Mouse (Mus musculus) megakaryocyte, embryonic 14.5 days (primary cell): Measurements from ENCODE around the gene Synrg. TPM values are rescaled to one million over a fixed set of nuclear protein-coding genes. Genes with fewer than 3 reads are reported as not detected.

ENCODE experiments used
- H3K27me3 ChIP-seq: replicated peaks from 2 replicates; pipeline ENCODE3; 2012; ENCODE audit warnings: inconsistent platforms
- H3K36me3 ChIP-seq: replicated peaks from 2 replicates; pipeline ENCODE3; 2012; ENCODE audit warnings: low read length, inconsistent platforms, mixed read lengths
- H3K4me1 ChIP-seq: 2 replicates; pipeline ENCODE4 v1.6.1; 2012; ENCODE audit warnings: inconsistent platforms
- H3K4me3 ChIP-seq: replicated peaks from 2 replicates; pipeline ENCODE3; 2012; ENCODE audit warnings: moderate library complexity, mild to moderate bottlenecking, inconsistent platforms
- H3K9me3 ChIP-seq: 2 replicates; pipeline ENCODE4 v1.6.1; 2012; ENCODE audit warnings: inconsistent platforms
- FLI1 ChIP-seq: IDR thresholded peaks from 2 replicates; pipeline ENCODE4 v1.6.1; 2012; ENCODE audit warnings: low read length, inconsistent platforms, mixed read lengths
- GATA1 ChIP-seq: IDR thresholded peaks from 3 replicates; pipeline ENCODE4 v1.6.1; 2012; ENCODE audit warnings: mixed read lengths, low read length, inconsistent platforms, borderline replicate concordance
- polyA plus RNA-seq: library from polyadenylated mRNA; stranded (reverse); fragments of >175 nt; gene quantifications from 2 replicates; pipeline ENCODE4 v1.2.3, GENCODE M21; 2012; ENCODE audit warnings: low replicate concordance; ENCODE audit not compliant: insufficient read depth

Gene Synrg
- polyA plus RNA-seq, 1 experiment = 2.2 TPM

DNA sequence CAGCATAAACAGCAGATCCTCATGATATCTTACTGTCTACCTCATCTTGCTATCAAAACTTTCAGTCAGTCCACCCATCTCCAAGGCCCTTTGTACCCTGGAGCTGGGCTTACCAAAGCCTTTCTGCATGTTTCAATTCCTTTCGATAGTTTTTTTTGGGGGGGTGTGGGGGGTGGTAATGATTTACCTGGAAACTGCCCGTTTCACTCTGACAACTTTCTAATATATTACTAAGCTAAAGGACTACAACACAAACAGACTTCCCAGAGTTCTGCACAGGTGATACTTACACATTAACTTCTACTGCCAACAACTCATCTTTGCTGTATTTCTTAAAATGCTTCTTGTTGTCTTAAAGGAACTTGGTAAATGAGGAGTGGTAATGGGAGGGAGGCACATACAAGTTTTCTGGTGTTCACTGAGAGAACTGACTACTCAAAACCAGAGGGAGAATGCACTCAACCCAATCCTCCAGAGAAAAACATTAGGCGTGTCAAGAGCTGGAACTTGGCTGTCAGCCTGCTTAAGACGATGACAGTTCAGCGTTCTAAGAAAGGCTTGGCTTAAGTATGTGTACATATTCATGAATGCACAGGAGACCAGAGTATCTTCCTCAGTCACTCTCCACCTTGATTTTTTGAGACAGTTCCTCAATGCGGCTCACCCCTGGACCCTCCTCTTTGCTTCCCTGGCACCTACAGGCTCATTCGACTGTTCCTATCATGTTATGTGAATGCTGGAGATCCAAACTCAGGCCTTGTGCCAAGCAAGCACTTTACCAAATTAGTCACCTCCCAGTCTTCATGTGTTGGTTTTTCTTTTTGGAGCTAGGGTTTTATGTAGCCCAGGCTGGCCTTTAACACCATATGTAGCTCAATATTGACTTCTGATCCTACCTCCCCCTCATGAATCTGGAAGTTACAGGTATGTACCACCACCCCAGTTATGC, 109.9 kb downstream of the Synrg start:
- Histone ChIP-seq H3K9me3 (no peaks in the 10 kb centered on the region), H3K4me3 (no peak overlapping the region), H3K36me3 (peaks cover 10% of the 10 kb centered on the region), H3K27me3 (peaks cover 26% of the 10 kb centered on the region), H3K4me1 (peaks cover 11% of the 10 kb centered on the region)
- TF ChIP-seq FLI1 (no peak), GATA1 (no peak)

DNA sequence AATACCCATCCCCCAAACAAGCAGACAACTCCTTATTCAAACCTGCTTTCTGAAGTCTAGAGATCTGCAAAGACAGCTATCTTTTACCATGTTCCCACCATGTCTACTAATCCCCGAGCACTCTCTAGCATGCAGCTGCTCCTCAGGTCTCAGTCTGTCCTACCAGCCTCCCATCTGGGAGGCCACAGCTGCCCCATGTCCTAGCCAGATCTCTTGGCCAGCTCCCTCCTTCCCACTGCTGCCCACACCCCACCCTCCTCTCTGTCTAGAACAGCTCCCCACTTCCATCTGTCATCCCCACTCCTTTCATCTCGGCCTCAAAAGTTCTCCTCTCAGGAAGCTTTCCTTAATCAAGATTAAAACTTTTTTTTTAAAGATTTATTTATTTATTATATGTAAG, 112.8 kb downstream of the Synrg start:
- Histone ChIP-seq H3K4me1 (peaks cover 17% of the 10 kb centered on the region), H3K9me3 (no peaks in the 10 kb centered on the region), H3K27me3 (peaks cover 13% of the 10 kb centered on the region), H3K4me3 (no peak overlapping the region), H3K36me3 (peaks cover 35% of the 10 kb centered on the region)
- no peak for TF ChIP-seq FLI1
- TF ChIP-seq GATA1 = no peak

DNA sequence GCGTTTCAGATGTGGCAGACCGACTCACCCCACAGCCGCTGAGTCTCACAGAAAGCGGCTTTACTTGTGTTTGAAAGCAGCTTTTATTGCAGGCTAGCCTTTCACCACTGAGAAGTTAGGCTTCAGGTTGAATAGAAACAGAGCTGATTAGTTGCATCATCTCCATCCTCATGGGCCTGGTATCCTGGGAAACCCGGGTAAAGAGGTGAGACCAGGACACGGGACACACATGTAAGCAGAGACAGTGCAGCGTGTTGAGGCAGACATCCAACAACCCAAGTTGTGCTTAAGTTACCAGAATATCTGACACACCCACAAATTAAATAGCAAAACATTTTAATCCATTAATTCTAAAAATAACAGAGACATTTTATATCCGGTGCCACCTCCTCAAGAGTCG, 114.4 kb downstream of the Synrg start:
- TF ChIP-seq FLI1 = no peak
- TF ChIP-seq GATA1 = no peak
- Histone ChIP-seq H3K9me3 (no peaks in the 10 kb centered on the region), H3K4me3 (no peak overlapping the region), H3K36me3 (peaks cover 50% of the 10 kb centered on the region), H3K4me1 (peaks cover 17% of the 10 kb centered on the region), H3K27me3 (peaks cover 7% of the 10 kb centered on the region)

DNA sequence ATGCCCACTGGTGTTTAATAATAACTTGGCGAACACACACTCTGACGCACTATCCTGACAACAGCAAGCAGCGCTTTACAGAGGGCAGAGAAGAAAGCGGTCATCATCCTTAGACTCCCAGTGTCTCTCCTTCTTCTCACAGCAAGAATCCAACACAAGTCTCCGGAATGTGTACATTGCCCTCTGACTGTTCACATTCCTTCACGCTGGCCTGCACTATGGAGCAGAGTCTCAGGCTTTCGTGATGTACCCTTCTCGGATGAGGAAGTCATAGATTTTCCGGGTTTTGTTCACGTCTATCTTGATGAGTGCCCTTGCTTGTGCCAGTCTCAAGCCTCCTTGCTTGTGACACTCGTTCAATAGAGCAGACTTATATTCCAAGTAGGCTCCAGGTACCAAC, 115.1 kb downstream of the Synrg start:
- Histone ChIP-seq H3K9me3 (no peaks in the 10 kb centered on the region), H3K4me1 (peaks cover 19% of the 10 kb centered on the region), H3K27me3 (peaks cover 2% of the 10 kb centered on the region), H3K4me3 (no peak overlapping the region), H3K36me3 (peaks cover 57% of the 10 kb centered on the region)
- TF ChIP-seq FLI1 = no peak
- no peak for TF ChIP-seq GATA1

DNA sequence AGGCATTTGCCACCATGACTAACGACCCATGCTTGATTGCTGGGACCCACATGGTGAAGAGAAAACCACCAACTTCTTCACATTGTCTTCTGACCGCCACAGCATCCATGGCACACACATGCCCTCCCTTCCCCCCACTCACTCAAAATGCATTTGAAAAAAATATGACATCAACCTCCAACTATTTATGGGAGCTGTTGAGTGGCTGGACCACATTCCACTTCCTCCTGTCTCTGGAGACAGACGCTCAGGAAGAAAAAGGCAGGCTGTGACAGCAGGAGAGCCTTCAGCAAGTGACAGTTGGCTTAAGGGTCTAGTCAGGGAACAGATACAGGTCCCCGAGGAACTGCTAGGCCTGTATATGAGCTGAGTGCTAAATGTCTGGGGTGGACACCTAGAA, 115.7 kb downstream of the Synrg start:
- H3K9me3 ChIP-seq = no peaks in the 10 kb centered on the region
- no peaks in the 10 kb centered on the region for H3K27me3 ChIP-seq
- TF ChIP-seq GATA1 (no peak), FLI1 (no peak)

DNA sequence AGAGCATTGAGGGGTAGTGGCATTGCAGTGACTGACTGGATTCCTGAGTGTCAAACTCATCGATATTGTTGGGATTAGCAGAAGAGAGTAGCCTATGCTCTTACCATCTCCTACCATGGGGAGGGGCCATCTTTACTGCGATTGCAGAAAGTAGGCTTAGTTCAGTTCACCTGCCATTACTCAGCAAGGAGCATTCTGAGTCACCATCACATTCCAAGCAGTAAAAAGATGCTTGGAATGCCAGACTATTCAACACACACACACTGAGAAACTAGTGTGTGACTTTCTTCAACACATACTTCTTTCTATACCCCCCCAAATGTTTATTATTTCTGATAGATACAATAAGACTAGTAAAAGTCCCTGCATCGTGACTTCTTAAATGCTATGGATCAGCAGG, 116.1 kb downstream of the Synrg start:
- no peak overlapping the region for H3K4me3 ChIP-seq
- peaks cover 19% of the 10 kb centered on the region for H3K4me1 ChIP-seq
- no peak for TF ChIP-seq GATA1
- H3K36me3 ChIP-seq = peaks cover 66% of the 10 kb centered on the region
- H3K27me3 ChIP-seq = no peaks in the 10 kb centered on the region
- no peaks in the 10 kb centered on the region for H3K9me3 ChIP-seq

More for the DNA sequence above, 115.7 kb downstream of the Synrg start:
- Histone ChIP-seq H3K36me3 (peaks cover 63% of the 10 kb centered on the region), H3K4me1 (peaks cover 19% of the 10 kb centered on the region), H3K4me3 (no peak overlapping the region)

DNA sequence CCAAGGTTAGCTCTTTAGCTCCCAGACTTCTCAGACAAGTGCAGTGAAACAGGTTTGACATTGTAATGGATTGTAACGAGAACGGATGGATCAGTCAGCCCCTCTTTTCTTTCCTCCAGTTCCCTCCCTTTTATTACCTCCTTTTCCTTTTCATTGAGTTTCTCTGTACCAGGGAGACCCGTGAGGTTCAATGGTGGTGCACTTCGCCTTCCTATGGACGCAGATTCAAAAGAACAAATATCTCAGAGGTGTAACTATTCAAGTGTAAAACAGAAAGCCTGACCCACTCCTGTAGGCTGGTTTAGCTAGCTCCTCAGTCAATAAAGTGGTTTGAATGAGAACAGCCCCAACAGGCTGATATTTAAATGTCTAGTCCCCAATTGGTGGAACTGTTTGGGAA, 117.7 kb downstream of the Synrg start:
- Histone ChIP-seq H3K36me3 (peaks cover 82% of the 10 kb centered on the region), H3K27me3 (no peaks in the 10 kb centered on the region), H3K9me3 (no peaks in the 10 kb centered on the region), H3K4me3 (no peak overlapping the region), H3K4me1 (peaks cover 19% of the 10 kb centered on the region)
- TF ChIP-seq GATA1 (no peak), FLI1 (no peak)

DNA sequence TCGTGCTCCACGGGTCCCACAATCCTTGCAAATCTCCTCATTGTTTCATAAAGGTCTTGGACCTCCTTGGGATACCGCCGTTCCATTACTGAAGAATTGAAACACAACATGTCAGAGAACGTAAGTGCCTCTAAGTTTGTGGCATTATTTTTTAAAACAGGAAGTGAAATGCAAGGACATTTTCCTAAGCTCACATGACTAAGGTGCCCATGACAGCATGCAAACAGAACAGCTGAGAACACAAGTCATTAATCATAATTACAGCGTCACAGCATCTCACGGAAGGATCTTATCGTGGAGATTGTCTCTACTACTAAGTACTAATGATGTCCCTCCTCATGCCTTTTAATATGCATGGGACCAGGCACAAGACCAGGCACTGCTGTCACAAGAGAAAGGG, 126.3 kb downstream of the Synrg start:
- Histone ChIP-seq H3K27me3 (no peaks in the 10 kb centered on the region), H3K4me1 (0 out of 2 replicates have a peak, but pooled peaks cover 3% of the 10 kb centered on the region), H3K4me3 (no peak overlapping the region), H3K9me3 (no peaks in the 10 kb centered on the region), H3K36me3 (peaks cover 91% of the 10 kb centered on the region)
- TF ChIP-seq GATA1 = no peak
- TF ChIP-seq FLI1 = no peak

Other genes with a start within 250 kb of the Synrg start
- not detected in 2 replicates for gene Wfdc21, start 217.5 kb upstream of the Synrg start, polyA plus RNA-seq
- 3.5 and 4.0 TPM in 2 replicates for gene Heatr6, start 210.7 kb upstream of the Synrg start, polyA plus RNA-seq
- gene Hnf1b, start 114.4 kb upstream of the Synrg start, polyA plus RNA-seq = not detected in 2 replicates
- gene Ddx52, start 22.4 kb upstream of the Synrg start, polyA plus RNA-seq = 0.81 TPM in 1 of 2 replicates, not detected in the other
- 14.5 and 17.1 TPM in 2 replicates for gene Dusp14, start 104.8 kb downstream of the Synrg start, polyA plus RNA-seq
- gene Tada2a, start 165.2 kb downstream of the Synrg start, polyA plus RNA-seq = 0.67 and 3.9 TPM in 2 replicates
- gene Acaca, start 165.2 kb downstream of the Synrg start, polyA plus RNA-seq = 7.9 and 9.9 TPM in 2 replicates
- not detected in 2 replicates for gene Gm11437, start 203.0 kb downstream of the Synrg start, polyA plus RNA-seq